8 mouse cellular contexts compared by ENCODE assay signal in the genomic region with DNA sequence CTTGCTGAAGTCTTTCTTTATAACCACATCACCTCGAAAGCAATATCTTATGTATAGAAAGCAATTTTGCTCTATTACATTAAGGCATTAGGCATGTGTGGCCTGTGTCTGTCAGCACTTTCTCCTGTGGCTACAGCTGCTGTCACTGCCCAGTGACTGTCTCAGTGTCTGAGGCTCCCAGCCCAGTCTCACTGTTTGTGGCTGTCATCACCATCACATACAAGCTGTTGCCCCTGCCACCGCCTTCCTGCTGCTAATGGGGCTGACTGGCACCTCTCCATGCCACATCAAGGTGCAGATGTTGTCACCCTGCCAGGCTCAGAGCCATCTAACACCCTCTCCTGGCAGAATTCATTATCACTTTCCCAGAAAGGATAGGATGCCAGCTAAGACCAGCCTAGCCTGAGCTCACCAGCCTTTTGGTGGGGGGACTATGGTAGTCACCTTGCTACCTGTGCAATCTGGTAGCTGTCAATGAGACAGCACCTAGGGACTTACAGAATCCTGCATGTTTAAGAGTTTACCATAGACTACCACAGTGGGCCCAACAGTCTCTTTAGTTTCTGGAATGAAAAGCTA.
A peak's percentile ranks its signal among the peaks of the same experiment; 100 is the strongest.
DNase-seq lines count a peak whose midpoint lies in the region; ATAC-seq and TF ChIP-seq lines count a peak whose summit lies in the region.
"Had no signal": no experiment of that assay in that cellular context is flagged by ENCODE, and none has a peak within 500 bp of the region (broad histone marks: within the 10 kb centered on the region; RNA-seq: fewer than 3 reads in every experiment).

No protein-coding gene starts in this region.

- no peaks in the 10 kb centered on the region for H3K27me3 ChIP-seq in limb, embryonic 14.5 days (ENCODE audit: control insufficient read depth, insufficient read depth, low read length)
- H3K27me3 ChIP-seq in limb, embryonic 10.5 days (ENCODE audit: low read depth, poor library complexity, severe bottlenecking), result no peaks in the 10 kb centered on the region
- H3K27me3 ChIP-seq in forebrain, embryonic 13.5 days, result no peaks in the 10 kb centered on the region
- 0 out of 2 replicates have a peak, but pooled peaks cover 5% of the 10 kb centered on the region for H3K27me3 ChIP-seq in heart, embryonic 13.5 days (replicated peaks)

- WGBS in limb, embryonic 14.5 days, result 63% methylated on average over 2 of the region's 2 CpGs
- 62% methylated on average over 2 of the region's 2 CpGs for WGBS in limb, embryonic 10.5 days
- 57% methylated on average over 2 of the region's 2 CpGs for WGBS in forebrain, embryonic 13.5 days
- WGBS in heart, embryonic 13.5 days, result 13% methylated on average over 2 of the region's 2 CpGs

- no peaks in the 10 kb centered on the region for H3K36me3 ChIP-seq in limb, embryonic 14.5 days (ENCODE audit: control insufficient read depth, insufficient read depth, low read length)
- H3K36me3 ChIP-seq in limb, embryonic 10.5 days, result no peaks in the 10 kb centered on the region
- H3K36me3 ChIP-seq in forebrain, embryonic 13.5 days (ENCODE audit: poor library complexity, severe bottlenecking), result no peaks in the 10 kb centered on the region
- H3K36me3 ChIP-seq in heart, embryonic 13.5 days, result no peaks in the 10 kb centered on the region

- H3K9me3 ChIP-seq in limb, embryonic 14.5 days (ENCODE audit: control insufficient read depth, low read length), result no peaks in the 10 kb centered on the region
- no peaks in the 10 kb centered on the region for H3K9me3 ChIP-seq in limb, embryonic 10.5 days (replicated peaks)
- no peaks in the 10 kb centered on the region for H3K9me3 ChIP-seq in forebrain, embryonic 13.5 days (replicated peaks)
- no peaks in the 10 kb centered on the region for H3K9me3 ChIP-seq in heart, embryonic 13.5 days

- no peaks in the 10 kb centered on the region for H3K4me1 ChIP-seq in limb, embryonic 14.5 days (ENCODE audit: control insufficient read depth, insufficient read depth, low read length)
- peaks cover 4% of the 10 kb centered on the region for H3K4me1 ChIP-seq in limb, embryonic 10.5 days
- H3K4me1 ChIP-seq in forebrain, embryonic 13.5 days, result peaks cover 24% of the 10 kb centered on the region
- H3K4me1 ChIP-seq in heart, embryonic 13.5 days, result peaks cover 24% of the 10 kb centered on the region

- DNase-seq in limb, embryonic 14.5 days (ENCODE audit: low spot score), result no peak
- no peak for DNase-seq in limb, embryonic 10.5 days (ENCODE audit: low spot score)
- peak; percentile 34 for DNase-seq in thymus, postnatal 0 days (ENCODE audit: low spot score)
- no peak for DNase-seq in right cerebral cortex, postnatal 14 days
- DNase-seq in c-Kit-positive CD71-positive TER-119-positive erythroid progenitor cells, embryonic 14.5 days (ENCODE audit: low spot score), result no peak
- DNase-seq: kidney, adult 11 months had no signal

- no peak overlapping the region for H3K9ac ChIP-seq in limb, embryonic 14.5 days (ENCODE audit: low read depth, low read length, severe bottlenecking)
- H3K9ac ChIP-seq in forebrain, embryonic 13.5 days, result no peak overlapping the region
- H3K9ac ChIP-seq in heart, embryonic 13.5 days, result no peak overlapping the region

- 0 out of 2 replicates have a peak, but pooled peaks have one; percentile 68 for ATAC-seq in limb, embryonic 14.5 days (ENCODE audit: low FRiP score, low read depth)
- ATAC-seq in forebrain, embryonic 13.5 days, result peak; percentile 93
- ATAC-seq in heart, embryonic 13.5 days (ENCODE audit: extremely low read depth, insufficient number of reproducible peaks, low FRiP score, low TSS enrichment), result peak; percentile 66; the same call in 1 of the 2 replicates

- no peak for TF ChIP-seq POLR2A in limb, embryonic 14.5 days (IDR thresholded peaks at IDR 0.05; ENCODE audit: borderline replicate concordance, extremely low read depth, insufficient read depth, insufficient read length)

- no peak overlapping the region for H3K4me3 ChIP-seq in limb, embryonic 14.5 days (replicated peaks; ENCODE audit: low read length)
- H3K4me3 ChIP-seq in limb, embryonic 10.5 days, result no peak overlapping the region
- H3K4me3 ChIP-seq in forebrain, embryonic 13.5 days, result no peak overlapping the region
- H3K4me3 ChIP-seq in heart, embryonic 13.5 days, result no peak overlapping the region

- H3K27ac ChIP-seq in limb, embryonic 14.5 days (replicated peaks; ENCODE audit: low read depth, low read length), result no peak overlapping the region
- H3K27ac ChIP-seq in limb, embryonic 10.5 days, result no peak overlapping the region
- peak overlapping the region; percentile 63 for H3K27ac ChIP-seq in forebrain, embryonic 13.5 days
- peak overlapping the region; percentile 80 for H3K27ac ChIP-seq in heart, embryonic 13.5 days (replicated peaks)

- no peak overlapping the region for H3K4me2 ChIP-seq in limb, embryonic 14.5 days (replicated peaks; ENCODE audit: low read depth, low read length, severe bottlenecking)
- no peak overlapping the region for H3K4me2 ChIP-seq in forebrain, embryonic 13.5 days
- H3K4me2 ChIP-seq in heart, embryonic 13.5 days, result peak overlapping the region; percentile 9

Comparison
In these comparisons a context has a peak if more than half of its experiments do, and no peak if none do; other contexts are left out.
1. H3K27ac ChIP-seq: peak in forebrain, embryonic 13.5 days (single experiment) and heart, embryonic 13.5 days (single experiment); none in limb, embryonic 14.5 days (single experiment) and limb, embryonic 10.5 days (single experiment).
2. Peak in every context shown above with its lines, with median percentiles within 50 percentile points of each other: ATAC-seq.